Mouse (Mus musculus): ENCODE measurements around the gene Cd5. TPM values are rescaled to one million over a fixed set of nuclear protein-coding genes. Genes with fewer than 3 reads are reported as not detected.

Cd5 gene
- total RNA-seq, 1 experiment from 2014 or later: 0.12 TPM

Other genes with a start within 250 kb of the Cd5 start
- 59.8 and 70.4 TPM in 2 replicates for gene Cpsf7, start 213.7 kb downstream of the Cd5 start, total RNA-seq (2021)
- 60.6 and 63.5 TPM in 2 replicates for gene Sdhaf2, start 212.9 kb downstream of the Cd5 start, total RNA-seq (2021)
- gene Tmem216, start 182.8 kb downstream of the Cd5 start, total RNA-seq (2021): 16.2 and 20.6 TPM in 2 replicates
- gene Cyb561a3, start 161.8 kb downstream of the Cd5 start, total RNA-seq (2021): 18.4 and 25.3 TPM in 2 replicates
- gene Tmem138, start 161.6 kb downstream of the Cd5 start, total RNA-seq (2021): 8.4 and 13.2 TPM in 2 replicates
- gene Ddb1, start 133.7 kb downstream of the Cd5 start, total RNA-seq (2021): 305 and 314 TPM in 2 replicates
- gene Tkfc, start 133.3 kb downstream of the Cd5 start, total RNA-seq (2021): 18.0 and 21.7 TPM in 2 replicates
- gene Vwce, start 104.8 kb downstream of the Cd5 start, total RNA-seq (2021): 0.43 and 1.4 TPM in 2 replicates
- not detected in 2 replicates for gene Pga5, start 60.9 kb downstream of the Cd5 start, total RNA-seq (2021)
- gene Vps37c, start 50.3 kb downstream of the Cd5 start, total RNA-seq (2021): 32.4 and 33.6 TPM in 2 replicates
- not detected in 2 replicates for gene Cd6, start 91.1 kb upstream of the Cd5 start, total RNA-seq (2021)
- 3.2 and 4.0 TPM in 2 replicates for gene Slc15a3, start 100.7 kb upstream of the Cd5 start, total RNA-seq (2021)
- gene Tmem132a, start 130.9 kb upstream of the Cd5 start, total RNA-seq (2021): 30.5 and 32.8 TPM in 2 replicates
- 143 and 161 TPM in 2 replicates for gene Tmem109, start 143.0 kb upstream of the Cd5 start, total RNA-seq (2021)
- gene Prpf19, start 156.2 kb upstream of the Cd5 start, total RNA-seq (2021): 196 and 223 TPM in 2 replicates
- not detected in 2 replicates for gene Zp1, start 181.6 kb upstream of the Cd5 start, total RNA-seq (2021)
- gene Ptgdr2, start 198.2 kb upstream of the Cd5 start, total RNA-seq (2021): 0.12 and 0.48 TPM in 2 replicates
- gene Ccdc86, start 210.3 kb upstream of the Cd5 start, total RNA-seq (2021): 14.5 and 16.7 TPM in 2 replicates
- 30.9 and 39.3 TPM in 2 replicates for gene Ms4a10, start 235.7 kb upstream of the Cd5 start, total RNA-seq (2021)